Mouse (Mus musculus) hindbrain, embryonic 15.5 days (tissue): ENCODE results near the gene Srgap3. TPM values are rescaled to one million over a fixed set of nuclear protein-coding genes. Genes with fewer than 3 reads are reported as not detected.
A peak's percentile ranks its signal among the peaks of the same experiment; 100 is the strongest.

Experiments used
- ATAC-seq: fragments of 200-750 bp; cut with Nextera tagmentation; 2 replicates; pipeline ENCODE4 v1.8.0; 2017; ENCODE audit warnings: low read depth, moderate number of reproducible peaks, moderate TSS enrichment; ENCODE audit not compliant: low FRiP score
- H3K27ac ChIP-seq: fragments of 300-500 bp; sonication (generic); replicated peaks from 2 replicates; pipeline ENCODE4 v1.5.1; 2015; ENCODE audit warnings: mild to moderate bottlenecking, inconsistent platforms
- H3K27me3 ChIP-seq: fragments of 300-500 bp; sonication (generic); 2 replicates; pipeline ENCODE4 v1.6.1; 2015; ENCODE audit warnings: control low read depth, inconsistent platforms
- H3K36me3 ChIP-seq: fragments of 300-500 bp; sonication (generic); 2 replicates; pipeline ENCODE4 v1.6.1; 2015; ENCODE audit warnings: control low read depth, inconsistent platforms
- H3K4me1 ChIP-seq: fragments of 300-500 bp; sonication (generic); replicated peaks from 2 replicates; pipeline ENCODE4 v1.6.1; 2015; ENCODE audit warnings: control low read depth, inconsistent platforms
- H3K4me2 ChIP-seq: fragments of 300-500 bp; sonication (generic); 2 replicates; pipeline ENCODE4 v1.6.1; 2015; ENCODE audit warnings: moderate library complexity, mild to moderate bottlenecking, inconsistent platforms
- H3K4me3 ChIP-seq: fragments of 300-500 bp; sonication (generic); 2 replicates; pipeline ENCODE4 v1.5.1; 2015; ENCODE audit warnings: mild to moderate bottlenecking, inconsistent platforms
- H3K9ac ChIP-seq: fragments of 300-500 bp; sonication (generic); 2 replicates; pipeline ENCODE4 v1.6.1; 2015; ENCODE audit warnings: inconsistent platforms
- H3K9me3 ChIP-seq: fragments of 300-500 bp; sonication (generic); 2 replicates; pipeline ENCODE4 v1.6.1; 2016; ENCODE audit warnings: control low read depth, inconsistent platforms
- WGBS: fragments of 180-500 bp; shearing (Covaris S2); methylation state at CpG from one replicate; pipeline ENCODE4 v1.1.7; 2015; 5-methylcytosine and 5-hydroxymethylcytosine counted together
- polyA plus RNA-seq: library from polyadenylated mRNA; unstranded; fragments of >200 nt; fragmentation: Nextera tagmentation; extraction: Ambion mirVana; gene quantifications from 2 replicates; pipeline ENCODE4 v1.2.1, GENCODE M21; 2015

Srgap3 gene
- polyA plus RNA-seq, 1 experiment from 2014 or later: 30.5 TPM

DNA sequence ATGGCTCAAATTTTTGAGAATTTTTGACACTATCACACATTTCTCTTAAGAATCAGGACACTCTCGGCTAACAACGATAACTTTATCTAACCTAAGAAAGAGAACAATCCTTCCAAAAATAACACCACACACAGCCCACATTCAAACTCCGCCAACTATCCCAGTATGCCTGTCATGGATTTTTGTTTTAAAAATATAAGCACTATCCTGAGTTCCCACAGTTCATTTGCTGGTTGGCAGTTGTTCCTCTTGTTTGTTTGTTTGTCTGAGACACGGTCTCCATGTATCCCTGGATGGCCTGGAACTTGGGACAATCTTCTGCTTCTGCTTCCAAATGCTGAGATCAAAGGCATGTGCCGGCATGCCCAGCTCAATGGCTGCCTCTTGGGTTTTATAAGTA lies 205.3 kb downstream of the Srgap3 start:
- H3K27ac ChIP-seq: no peak overlapping the region
- H3K4me1 ChIP-seq: no peaks in the 10 kb centered on the region
- 92% methylated on average over 5 of the region's 5 CpGs for WGBS
- H3K9ac ChIP-seq: no peak overlapping the region
- H3K36me3 ChIP-seq: peaks cover 78% of the 10 kb centered on the region
- no peak overlapping the region for H3K4me2 ChIP-seq
- no peaks in the 10 kb centered on the region for H3K9me3 ChIP-seq
- no peak for ATAC-seq
- no peaks in the 10 kb centered on the region for H3K27me3 ChIP-seq
- no peak overlapping the region for H3K4me3 ChIP-seq

DNA sequence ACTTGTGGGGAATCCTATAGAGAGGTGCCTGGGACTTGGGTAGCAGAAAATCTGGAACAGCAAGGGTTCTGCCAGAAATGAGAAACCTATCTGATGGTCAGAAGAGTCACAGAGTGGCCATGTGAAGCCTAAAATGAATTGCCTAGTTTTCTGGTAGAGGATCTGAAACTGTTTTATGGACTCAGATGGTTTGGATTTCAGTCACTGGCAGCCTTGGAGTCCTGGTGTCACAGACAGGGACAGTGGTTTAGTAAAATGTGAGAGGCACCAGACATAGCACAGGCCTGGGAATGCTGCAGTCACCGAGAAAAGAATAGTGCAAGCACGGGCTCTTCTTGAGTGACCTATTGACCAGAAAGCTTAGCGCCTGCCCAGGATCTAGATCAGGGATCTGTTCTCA lies 207.4 kb downstream of the Srgap3 start:
- H3K9ac ChIP-seq: no peak overlapping the region
- H3K9me3 ChIP-seq: no peaks in the 10 kb centered on the region
- no peak overlapping the region for H3K4me2 ChIP-seq
- no peak overlapping the region for H3K4me3 ChIP-seq
- 95% methylated on average over 3 of the region's 3 CpGs for WGBS
- H3K36me3 ChIP-seq: peaks cover 78% of the 10 kb centered on the region
- no peaks in the 10 kb centered on the region for H3K4me1 ChIP-seq
- ATAC-seq: no peak
- H3K27me3 ChIP-seq: no peaks in the 10 kb centered on the region
- H3K27ac ChIP-seq: no peak overlapping the region

DNA sequence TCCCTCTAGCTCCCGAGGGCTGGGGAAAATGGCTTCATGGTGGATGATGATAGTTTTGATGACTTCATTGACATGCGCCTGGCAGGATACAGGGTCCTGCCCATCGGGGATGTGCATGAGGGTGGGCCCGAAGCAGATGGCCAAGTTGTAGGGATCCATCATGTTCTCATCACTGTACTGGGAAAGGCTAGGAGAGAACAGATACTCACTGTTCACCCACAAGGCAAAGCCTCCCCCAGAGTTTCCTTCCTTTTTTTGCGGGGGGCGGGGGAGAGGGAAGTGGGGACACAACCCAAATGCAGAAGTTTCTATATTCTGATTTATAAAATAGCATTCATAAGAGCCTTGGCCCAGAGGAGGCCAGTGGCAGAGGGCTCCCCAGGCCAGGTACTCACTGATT lies 208.1 kb downstream of the Srgap3 start:
- no peak overlapping the region for H3K4me2 ChIP-seq
- ATAC-seq: no peak
- H3K27ac ChIP-seq: no peak overlapping the region
- no peak overlapping the region for H3K9ac ChIP-seq
- no peak overlapping the region for H3K4me3 ChIP-seq
- peaks cover 81% of the 10 kb centered on the region for H3K36me3 ChIP-seq
- H3K9me3 ChIP-seq: no peaks in the 10 kb centered on the region
- H3K27me3 ChIP-seq: no peaks in the 10 kb centered on the region
- H3K4me1 ChIP-seq: no peaks in the 10 kb centered on the region
- 86% methylated on average over 6 of the region's 6 CpGs for WGBS

DNA sequence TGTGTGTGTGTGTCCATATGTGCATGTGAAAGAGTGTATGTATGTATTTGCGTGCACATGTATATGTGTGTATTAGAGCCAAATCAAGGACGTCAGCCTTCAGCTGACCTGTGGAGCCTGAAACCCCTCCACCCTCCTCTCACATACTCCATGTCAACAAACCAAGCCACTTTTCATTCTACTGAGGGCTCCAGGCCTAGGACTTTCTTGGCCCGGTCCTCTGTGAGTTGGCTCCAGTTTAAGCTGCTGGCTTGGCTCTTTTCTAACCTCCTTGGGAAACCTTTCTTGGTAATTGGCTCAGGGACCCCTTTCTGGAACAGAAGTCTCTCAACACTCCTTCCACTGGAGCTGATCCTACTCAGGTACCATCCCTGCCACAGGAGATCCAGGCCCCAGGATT lies 210.6 kb downstream of the Srgap3 start:
- Histone ChIP-seq H3K9me3 (no peaks in the 10 kb centered on the region), H3K27me3 (no peaks in the 10 kb centered on the region), H3K4me2 (no peak overlapping the region), H3K36me3 (peaks cover 85% of the 10 kb centered on the region), H3K4me1 (no peaks in the 10 kb centered on the region), H3K27ac (0 out of 2 replicates have a peak overlapping the region, but pooled peaks have one; percentile 25), H3K4me3 (no peak overlapping the region), H3K9ac (no peak overlapping the region)
- ATAC-seq: no peak
- WGBS: 91% methylated on average over 3 of the region's 3 CpGs

DNA sequence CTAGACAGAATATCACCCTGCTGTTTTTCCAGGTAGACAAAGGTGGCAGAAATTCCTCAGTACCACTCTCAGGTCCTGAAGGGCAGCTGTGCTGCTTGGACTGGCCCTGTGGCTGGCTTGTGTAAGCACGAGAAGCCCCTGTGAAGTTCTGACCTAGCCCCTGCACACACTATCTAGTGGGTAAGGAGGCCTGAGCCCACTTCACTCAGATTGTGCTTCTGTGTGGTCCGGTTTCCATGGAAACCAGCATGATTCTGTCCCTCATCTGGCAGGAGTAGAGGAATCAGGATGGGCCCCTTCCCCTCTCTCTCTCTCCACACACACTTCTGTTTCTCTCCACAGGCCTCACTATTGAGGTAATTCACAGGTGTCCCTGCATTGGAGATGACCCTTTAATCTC lies 212.0 kb downstream of the Srgap3 start:
- no peak overlapping the region for H3K9ac ChIP-seq
- H3K27me3 ChIP-seq: no peaks in the 10 kb centered on the region
- ATAC-seq: no peak
- H3K4me2 ChIP-seq: no peak overlapping the region
- peaks cover 86% of the 10 kb centered on the region for H3K36me3 ChIP-seq
- no peaks in the 10 kb centered on the region for H3K4me1 ChIP-seq
- H3K27ac ChIP-seq: no peak overlapping the region
- H3K4me3 ChIP-seq: no peak overlapping the region
- no peaks in the 10 kb centered on the region for H3K9me3 ChIP-seq
- WGBS: 74% methylated on average over 2 of the region's 2 CpGs

DNA sequence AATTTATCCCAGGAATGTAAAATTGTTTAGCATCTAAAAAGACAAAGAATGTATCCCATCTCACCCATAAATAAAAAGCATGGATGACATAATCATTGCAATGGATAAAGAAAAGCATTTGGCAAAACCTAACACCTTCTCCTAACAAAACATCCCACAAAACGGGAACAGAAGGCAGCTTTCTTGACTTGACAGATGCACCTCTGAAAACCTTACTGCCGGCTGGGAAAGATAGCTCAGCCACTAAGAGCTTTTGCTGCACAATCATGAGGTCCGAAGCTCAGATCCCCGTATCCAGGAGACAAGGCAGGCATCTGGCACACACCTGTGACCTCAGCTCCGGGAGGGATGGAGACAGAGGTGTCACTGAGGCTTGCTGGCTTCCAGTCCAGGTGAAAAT lies 213.1 kb downstream of the Srgap3 start:
- Histone ChIP-seq H3K4me1 (peaks cover 5% of the 10 kb centered on the region; the same call in 1 of the 2 replicates), H3K36me3 (peaks cover 79% of the 10 kb centered on the region), H3K9me3 (no peaks in the 10 kb centered on the region), H3K9ac (no peak overlapping the region), H3K4me3 (no peak overlapping the region), H3K4me2 (no peak overlapping the region), H3K27ac (no peak overlapping the region), H3K27me3 (no peaks in the 10 kb centered on the region)
- no peak for ATAC-seq
- WGBS: 70% methylated on average over 5 of the region's 5 CpGs

DNA sequence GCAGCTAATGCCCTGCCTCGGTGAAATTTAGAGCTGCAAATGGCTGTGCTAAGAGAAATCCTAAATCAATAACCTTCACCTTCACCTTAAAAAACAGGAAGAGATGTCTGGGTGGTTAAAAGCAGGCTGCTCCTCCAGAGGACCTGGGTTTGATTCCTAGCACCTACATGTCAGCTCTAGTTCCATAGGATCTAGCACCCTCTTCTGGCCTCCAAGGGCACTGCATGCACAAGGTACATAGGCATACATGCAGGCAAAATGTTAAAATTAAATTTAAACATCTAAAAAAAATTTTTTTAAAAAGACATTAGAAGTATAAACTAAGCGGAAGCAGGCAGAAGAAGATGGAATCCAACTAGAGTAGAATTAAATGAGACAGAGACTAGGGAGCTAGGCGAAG lies 214.6 kb downstream of the Srgap3 start:
- 94% methylated on average over 3 of the region's 3 CpGs for WGBS
- H3K27ac ChIP-seq: no peak overlapping the region
- no peak overlapping the region for H3K4me3 ChIP-seq
- H3K4me1 ChIP-seq: peaks cover 10% of the 10 kb centered on the region
- H3K36me3 ChIP-seq: peaks cover 76% of the 10 kb centered on the region
- no peak overlapping the region for H3K4me2 ChIP-seq
- H3K9me3 ChIP-seq: no peaks in the 10 kb centered on the region
- H3K9ac ChIP-seq: no peak overlapping the region
- H3K27me3 ChIP-seq: no peaks in the 10 kb centered on the region
- no peak for ATAC-seq

DNA sequence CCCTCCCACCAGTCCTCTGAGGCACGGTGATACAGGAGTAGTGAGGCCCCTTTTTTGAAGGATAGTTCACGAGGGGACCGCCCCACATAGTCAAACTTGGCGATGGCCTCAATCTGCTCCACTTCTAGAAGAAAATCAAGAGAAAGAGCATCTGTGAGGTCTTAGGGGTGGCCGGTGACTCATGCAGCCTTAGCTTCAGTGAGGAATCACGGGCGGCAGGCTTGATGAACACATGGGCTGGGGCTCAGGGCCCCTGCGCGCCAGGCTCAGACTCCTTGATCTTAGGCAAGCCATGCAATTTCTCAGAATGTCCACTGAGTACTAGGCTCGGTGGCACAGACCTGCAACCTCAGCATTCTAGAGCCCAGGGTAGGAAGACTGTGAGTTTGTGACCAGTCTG lies 215.7 kb downstream of the Srgap3 start:
- H3K4me1 ChIP-seq: peaks cover 10% of the 10 kb centered on the region
- H3K36me3 ChIP-seq: peaks cover 74% of the 10 kb centered on the region

DNA sequence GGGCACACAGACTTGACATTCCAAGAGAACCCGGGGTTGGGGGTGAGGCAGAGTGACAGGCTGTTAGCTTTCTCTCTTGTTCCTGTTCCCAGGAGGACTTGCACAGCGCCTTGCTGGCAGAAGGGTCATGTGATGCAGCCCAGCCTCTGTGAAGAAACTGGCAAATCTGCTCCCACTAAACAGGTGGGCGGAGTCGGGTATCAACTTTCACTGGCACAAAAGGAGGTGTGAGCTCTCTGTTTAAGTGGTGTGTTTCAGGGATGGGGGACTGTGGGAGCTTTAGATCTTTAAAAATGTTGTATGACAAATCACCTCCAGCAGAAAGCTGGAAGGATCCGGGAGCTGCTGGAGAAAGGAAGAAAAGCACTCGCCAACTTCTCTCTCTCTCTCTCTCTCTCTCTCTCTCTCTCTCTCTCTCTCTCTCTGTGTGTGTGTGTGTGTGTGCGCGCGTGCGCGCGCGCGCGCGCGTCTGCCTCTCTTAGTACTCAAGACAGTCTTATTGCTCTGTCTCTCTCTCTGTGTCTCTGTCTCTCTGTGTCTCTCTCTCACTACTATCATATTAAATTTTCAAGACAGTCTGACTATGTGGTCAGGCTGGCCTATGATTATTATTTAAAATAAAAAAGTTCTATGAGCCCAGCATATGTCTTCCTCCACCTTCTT lies 218.2 kb downstream of the Srgap3 start:
- no peak overlapping the region for H3K9ac ChIP-seq
- H3K36me3 ChIP-seq: peaks cover 59% of the 10 kb centered on the region
- no peak overlapping the region for H3K4me2 ChIP-seq
- peak; percentile 78; the same call in 1 of the 2 replicates for ATAC-seq
- no peak overlapping the region for H3K4me3 ChIP-seq
- H3K27me3 ChIP-seq: no peaks in the 10 kb centered on the region
- H3K9me3 ChIP-seq: no peaks in the 10 kb centered on the region
- 7% methylated on average over 17 of the region's 17 CpGs for WGBS
- H3K27ac ChIP-seq: peak overlapping the region; percentile 26; the same call in 1 of the 2 replicates
- peaks cover 10% of the 10 kb centered on the region for H3K4me1 ChIP-seq

More for the DNA sequence above, 215.7 kb downstream of the Srgap3 start:
- Histone ChIP-seq H3K9ac (no peak overlapping the region), H3K27ac (no peak overlapping the region), H3K4me3 (no peak overlapping the region), H3K27me3 (no peaks in the 10 kb centered on the region), H3K9me3 (no peaks in the 10 kb centered on the region), H3K4me2 (no peak overlapping the region)
- 98% methylated on average over 10 of the region's 10 CpGs for WGBS
- ATAC-seq: no peak

DNA sequence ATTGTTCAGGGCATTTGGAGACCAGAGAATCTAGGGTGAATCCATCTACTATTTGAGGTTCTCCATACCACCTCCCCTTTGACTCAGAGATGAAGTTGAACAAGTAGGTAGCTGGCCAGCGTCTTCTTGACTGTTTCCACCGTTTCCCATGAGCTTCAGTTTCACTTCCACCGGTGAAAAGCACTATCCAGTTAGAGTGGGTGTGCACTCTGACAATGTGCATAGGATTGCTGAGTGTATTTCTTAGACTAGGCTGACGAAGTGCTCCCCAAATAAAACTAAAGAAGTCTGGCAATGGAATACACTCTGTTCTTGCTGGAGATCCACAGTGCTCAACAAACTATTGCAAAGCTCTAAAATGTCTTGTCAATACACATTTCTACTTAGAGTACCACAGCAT lies 221.6 kb downstream of the Srgap3 start:
- H3K9ac ChIP-seq: no peak overlapping the region
- 91% methylated on average over 4 of the region's 4 CpGs for WGBS
- no peak overlapping the region for H3K4me2 ChIP-seq
- H3K36me3 ChIP-seq: peaks cover 45% of the 10 kb centered on the region
- no peak overlapping the region for H3K4me3 ChIP-seq
- ATAC-seq: no peak
- no peaks in the 10 kb centered on the region for H3K27me3 ChIP-seq
- H3K9me3 ChIP-seq: no peaks in the 10 kb centered on the region
- peaks cover 10% of the 10 kb centered on the region for H3K4me1 ChIP-seq
- H3K27ac ChIP-seq: no peak overlapping the region

DNA sequence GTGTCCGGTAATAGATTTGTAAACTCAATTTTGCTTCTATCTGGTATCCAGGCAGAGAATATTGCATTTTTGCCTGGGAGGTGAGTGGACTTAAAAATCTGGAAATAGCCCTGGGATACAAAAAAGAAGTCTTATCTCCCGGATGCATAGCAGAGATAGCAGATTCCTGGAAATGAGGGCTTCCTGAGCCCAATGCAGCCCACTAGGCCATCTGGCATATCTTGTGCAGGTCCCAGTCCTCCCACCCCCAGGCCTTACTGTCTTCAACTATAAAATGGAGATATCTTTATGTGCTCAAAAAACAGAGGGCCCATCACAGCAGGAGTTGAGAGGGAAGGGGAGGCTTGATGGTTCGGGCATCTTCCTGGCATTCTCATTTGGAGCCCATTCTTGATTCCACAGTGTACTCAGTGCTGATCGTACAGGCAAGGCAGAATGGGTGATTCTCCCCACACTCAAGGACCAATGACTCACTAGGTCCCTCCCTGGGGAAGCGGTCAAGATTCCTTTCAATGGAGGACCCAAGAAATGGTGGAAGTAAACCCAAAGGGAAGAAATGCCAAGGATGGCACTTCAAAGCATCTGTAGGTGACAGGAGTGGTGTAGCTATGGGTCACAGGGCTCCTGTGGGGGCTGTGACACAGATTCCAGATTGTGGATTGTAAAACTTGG lies 226.5 kb downstream of the Srgap3 start:
- no peak for ATAC-seq
- 75% methylated on average over 5 of the region's 5 CpGs for WGBS
- Histone ChIP-seq H3K9ac (no peak overlapping the region), H3K4me3 (no peak overlapping the region), H3K9me3 (no peaks in the 10 kb centered on the region), H3K4me1 (no peaks in the 10 kb centered on the region), H3K4me2 (no peak overlapping the region), H3K27ac (0 out of 2 replicates have a peak overlapping the region, but pooled peaks have one; percentile 30), H3K27me3 (no peaks in the 10 kb centered on the region), H3K36me3 (peaks cover 23% of the 10 kb centered on the region)

DNA sequence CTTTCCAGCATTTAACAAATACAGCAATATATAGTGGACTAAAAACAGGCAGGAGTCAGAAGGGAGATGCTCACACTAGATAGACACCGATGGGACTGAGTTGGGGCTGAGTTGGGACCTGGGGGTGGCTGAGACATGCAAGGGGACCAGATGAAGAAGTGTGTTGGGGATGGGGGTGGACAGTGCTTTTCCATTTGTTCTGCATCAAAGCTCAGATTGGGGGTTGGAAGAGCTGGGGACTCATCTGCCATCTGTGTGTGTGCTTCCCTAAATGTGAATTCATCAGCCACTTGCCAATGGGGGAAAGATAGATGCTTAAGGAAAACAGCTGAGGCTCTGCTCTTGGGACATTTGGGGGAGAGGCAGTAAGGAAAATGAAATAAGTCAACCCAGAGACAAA lies 227.1 kb downstream of the Srgap3 start:
- no peaks in the 10 kb centered on the region for H3K4me1 ChIP-seq
- peaks cover 18% of the 10 kb centered on the region for H3K36me3 ChIP-seq
- H3K27me3 ChIP-seq: no peaks in the 10 kb centered on the region
- H3K9me3 ChIP-seq: no peaks in the 10 kb centered on the region
- 59% methylated on average over 1 of the region's 1 CpGs for WGBS
- H3K4me3 ChIP-seq: no peak overlapping the region
- ATAC-seq: no peak
- H3K27ac ChIP-seq: 0 out of 2 replicates have a peak overlapping the region, but pooled peaks have one; percentile 30
- no peak overlapping the region for H3K4me2 ChIP-seq
- H3K9ac ChIP-seq: no peak overlapping the region
